Mouse (Mus musculus) G1E (cell line): Measurements from ENCODE around the gene Trip11. TPM values are rescaled to one million over a fixed set of nuclear protein-coding genes. Genes with fewer than 3 reads are reported as not detected.

Source experiments
- ATAC-seq: 2 replicates; pipeline ENCODE4 v1.8.0; 2016; ENCODE audit warnings: mild to moderate bottlenecking; ENCODE audit not compliant: insufficient number of reproducible peaks, poor library complexity, low FRiP score, severe bottlenecking; ENCODE audit errors: extremely low read depth
- DNase-seq: peaks from one replicate; pipeline ENCODE4 v3.0.0; 2012; ENCODE audit warnings: low spot score
- H3K27me3 ChIP-seq: 2 replicates; pipeline ENCODE4 v1.6.1; 2012; ENCODE audit warnings: mild to moderate bottlenecking, low read length, inconsistent platforms; ENCODE audit not compliant: insufficient read depth
- H3K36me3 ChIP-seq: replicated peaks from 2 replicates; pipeline ENCODE3; 2012; ENCODE audit warnings: mild to moderate bottlenecking, inconsistent platforms
- H3K4me1 ChIP-seq: 2 replicates; pipeline ENCODE4 v1.6.1; 2012; ENCODE audit warnings: low read depth, low read length, inconsistent platforms, mixed read lengths; ENCODE audit not compliant: insufficient read depth
- H3K4me3 ChIP-seq: 2 replicates; pipeline ENCODE4 v1.5.1; 2012; ENCODE audit warnings: low read depth, mild to moderate bottlenecking, inconsistent platforms, low read length, moderate library complexity, mixed read lengths
- H3K9me3 ChIP-seq: replicated peaks from 2 replicates; pipeline ENCODE4 v1.6.1; 2012; ENCODE audit warnings: inconsistent platforms
- CTCF ChIP-seq: IDR thresholded peaks from 2 replicates; pipeline ENCODE4 v1.5.1; 2012; ENCODE audit warnings: low read depth, low read length, inconsistent platforms, mixed read lengths
- GATA1 ChIP-seq: IDR thresholded peaks from 2 replicates; pipeline ENCODE4 v1.6.1; 2012; ENCODE audit warnings: borderline replicate concordance, low read length, inconsistent platforms, mixed read lengths
- GATA2 ChIP-seq: IDR thresholded peaks from 2 replicates; pipeline ENCODE4 v1.6.1; 2012; ENCODE audit warnings: low read depth, low read length, inconsistent platforms, borderline replicate concordance
- POLR2AphosphoS5 ChIP-seq: IDR thresholded peaks from 2 replicates; pipeline ENCODE4 v1.6.1; 2012; ENCODE audit warnings: low read depth, low read length, inconsistent platforms; ENCODE audit not compliant: insufficient replicate concordance
- TAL1 ChIP-seq: conservative IDR thresholded peaks from 2 replicates; pipeline ENCODE4 v1.6.1; 2012; ENCODE audit warnings: low read depth, low read length, inconsistent platforms, mixed read lengths
- polyA plus RNA-seq: library from polyadenylated mRNA; stranded (reverse); fragments of >175 nt; gene quantifications from 2 replicates; pipeline ENCODE4 v1.2.3, GENCODE M21; 2012
- total RNA-seq, 2 experiments: library from RNA; stranded (forward) in 1 of 2; stranded (reverse) in 1 of 2; fragments of 200-1000 nt in 1 of 2; fragments of >200 nt in 1 of 2; fragmentation: Nextera tagmentation in 1 of 2; gene quantifications; 2 replicates each; pipeline ENCODE4 v1.2.3; 2014 to 2017

Gene Trip11
- total and polyA plus RNA-seq, 3 experiments: 3.6 to 77.1 (median 45.7) TPM

GRCm38 (mm10) chr12:101858011-101858410 lies 55.1 kb downstream of the Trip11 start:
- DNase-seq (no peak), ATAC-seq (no peak)
- no peak overlapping the region for H3K4me3 ChIP-seq
- TF ChIP-seq CTCF (no peak), GATA2 (no peak), TAL1 (no peak), POLR2AphosphoS5 (no peak), GATA1 (no peak)
- H3K9me3 ChIP-seq: no peaks in the 10 kb centered on the region
- H3K27me3 ChIP-seq: no peaks in the 10 kb centered on the region
- H3K4me1 ChIP-seq: peaks cover 2% of the 10 kb centered on the region
- peaks cover 72% of the 10 kb centered on the region for H3K36me3 ChIP-seq

DNA sequence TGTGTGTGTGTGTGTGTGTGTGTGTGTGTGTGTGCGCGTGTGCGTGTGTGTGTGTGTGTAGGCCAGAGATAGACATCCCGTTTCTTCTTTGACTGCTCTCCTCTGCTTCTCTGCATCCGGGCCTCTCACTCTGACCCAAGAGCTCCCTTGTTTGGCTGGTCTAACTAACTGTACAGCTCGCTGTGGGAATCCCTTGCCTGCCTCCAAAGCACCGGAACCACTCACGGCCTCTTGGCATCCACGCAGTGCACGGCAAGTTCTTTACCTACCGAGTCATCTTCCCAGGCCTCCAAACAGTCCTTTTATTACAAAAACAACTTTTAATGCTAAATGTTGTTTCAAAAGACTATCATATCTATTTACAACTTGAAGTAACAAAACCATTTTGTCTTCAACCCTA lies 58.7 kb downstream of the Trip11 start:
- peaks cover 2% of the 10 kb centered on the region for H3K4me1 ChIP-seq
- no peak overlapping the region for H3K4me3 ChIP-seq
- no peaks in the 10 kb centered on the region for H3K9me3 ChIP-seq
- DNase-seq (no peak), ATAC-seq (no peak)
- H3K27me3 ChIP-seq: no peaks in the 10 kb centered on the region
- peaks cover 68% of the 10 kb centered on the region for H3K36me3 ChIP-seq
- TF ChIP-seq CTCF (no peak), TAL1 (no peak), GATA2 (no peak), GATA1 (no peak), POLR2AphosphoS5 (no peak)

GRCm38 (mm10) chr12:101851846-101852564 lies 61.1 kb downstream of the Trip11 start:
- no peak overlapping the region for H3K4me3 ChIP-seq
- H3K9me3 ChIP-seq: no peaks in the 10 kb centered on the region
- TF ChIP-seq POLR2AphosphoS5 (no peak), GATA1 (no peak), GATA2 (no peak), CTCF (no peak), TAL1 (no peak)
- peaks cover 63% of the 10 kb centered on the region for H3K36me3 ChIP-seq
- ATAC-seq (no peak), DNase-seq (no peak)
- H3K27me3 ChIP-seq: no peaks in the 10 kb centered on the region
- no peaks in the 10 kb centered on the region; the same call in 1 of the 2 replicates for H3K4me1 ChIP-seq

DNA sequence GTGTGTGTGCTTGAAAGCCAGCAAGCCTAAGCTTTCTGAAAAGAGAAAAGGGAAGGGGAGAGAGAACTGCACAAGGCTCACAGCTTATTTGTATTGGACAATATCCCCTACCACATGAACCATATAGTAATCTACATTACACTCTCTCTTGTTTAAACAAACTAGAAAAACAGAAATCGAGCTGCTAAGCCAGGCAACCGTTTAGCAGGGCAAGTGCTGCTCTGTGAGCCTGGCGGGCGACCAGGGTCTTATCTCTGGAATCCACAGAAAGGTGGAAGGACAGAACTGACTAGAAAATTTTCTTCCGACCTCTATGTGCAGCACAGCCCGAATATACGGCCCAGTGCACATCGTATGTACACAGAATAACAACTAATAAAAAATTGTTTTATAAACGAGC lies 61.8 kb downstream of the Trip11 start:
- TF ChIP-seq TAL1 (no peak), GATA1 (no peak), CTCF (no peak), POLR2AphosphoS5 (no peak), GATA2 (no peak)
- no peaks in the 10 kb centered on the region; the same call in 1 of the 2 replicates for H3K4me1 ChIP-seq
- ATAC-seq (no peak; the same call in 1 of the 2 replicates), DNase-seq (no peak)
- H3K36me3 ChIP-seq: peaks cover 63% of the 10 kb centered on the region
- no peaks in the 10 kb centered on the region for H3K27me3 ChIP-seq
- no peaks in the 10 kb centered on the region for H3K9me3 ChIP-seq
- H3K4me3 ChIP-seq: no peak overlapping the region

DNA sequence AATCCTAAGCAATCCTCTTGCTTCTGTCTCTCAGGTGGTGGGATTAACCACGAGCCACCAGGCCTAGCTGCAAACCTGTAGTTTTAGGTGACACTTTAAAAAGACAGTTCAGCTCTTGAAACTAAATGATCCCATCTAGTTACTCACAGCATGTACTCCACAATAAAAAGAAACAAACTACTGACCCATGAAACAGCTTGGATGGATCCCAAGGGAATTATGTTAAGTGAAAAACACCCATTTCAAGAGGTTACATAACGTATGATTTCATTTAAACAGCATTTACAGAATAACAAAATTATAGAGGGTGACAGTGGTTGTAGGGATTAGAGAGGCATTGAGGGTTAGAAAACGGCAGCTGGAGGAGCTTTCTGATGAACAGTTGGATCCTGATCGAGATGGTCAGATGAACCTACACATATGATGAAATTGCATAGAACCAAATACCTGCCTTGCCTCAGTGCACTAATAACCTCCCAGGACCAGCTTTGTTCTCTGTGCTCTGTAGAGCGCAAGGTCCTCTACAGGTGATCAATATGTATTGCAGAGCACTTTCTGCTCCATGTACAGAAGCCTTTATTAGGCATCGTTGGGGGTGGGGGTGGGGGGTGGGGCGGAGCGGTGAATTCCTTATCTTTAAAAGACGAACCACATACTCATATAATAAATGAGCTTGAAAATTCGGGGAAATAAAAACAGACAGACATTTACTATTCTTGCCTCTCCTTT lies 76.4 kb downstream of the Trip11 start:
- Histone ChIP-seq H3K9me3 (no peaks in the 10 kb centered on the region), H3K4me3 (no peak overlapping the region; the same call in 1 of the 2 replicates), H3K4me1 (peaks cover 31% of the 10 kb centered on the region), H3K27me3 (no peaks in the 10 kb centered on the region), H3K36me3 (peaks cover 60% of the 10 kb centered on the region)
- DNase-seq (peak; percentile 51), ATAC-seq (peak; percentile 75)
- TF ChIP-seq CTCF (no peak), GATA1 (no peak), GATA2 (no peak), TAL1 (no peak)

GRCm38 (mm10) chr12:101834715-101835114 lies 78.4 kb downstream of the Trip11 start:
- peaks cover 6% of the 10 kb centered on the region for H3K27me3 ChIP-seq
- H3K4me1 ChIP-seq: peaks cover 30% of the 10 kb centered on the region
- no peak for TF ChIP-seq GATA2
- no peak for TF ChIP-seq CTCF
- TF ChIP-seq TAL1: no peak
- TF ChIP-seq GATA1: no peak
- no peak for TF ChIP-seq POLR2AphosphoS5
- H3K36me3 ChIP-seq: peaks cover 59% of the 10 kb centered on the region
- H3K4me3 ChIP-seq: no peak overlapping the region
- ATAC-seq: no peak
- H3K9me3 ChIP-seq: no peaks in the 10 kb centered on the region
- no peak for DNase-seq

GRCm38 (mm10) chr12:101833776-101834175 lies 79.3 kb downstream of the Trip11 start:
- TF ChIP-seq GATA2: no peak
- no peak for TF ChIP-seq CTCF
- TF ChIP-seq TAL1: no peak
- no peak for TF ChIP-seq POLR2AphosphoS5
- no peak for TF ChIP-seq GATA1
- H3K4me3 ChIP-seq: no peak overlapping the region
- H3K36me3 ChIP-seq: peaks cover 51% of the 10 kb centered on the region
- DNase-seq: no peak
- H3K4me1 ChIP-seq: peaks cover 22% of the 10 kb centered on the region
- no peaks in the 10 kb centered on the region for H3K9me3 ChIP-seq
- H3K27me3 ChIP-seq: peaks cover 6% of the 10 kb centered on the region
- no peak for ATAC-seq
